Mouse (Mus musculus) lung, postnatal 36 days (tissue): Measurements from ENCODE around the gene Dync1li1.
"Not testable (repeated sequence)": the region's sequence is repeated elsewhere in the genome, so short reads cannot be mapped to it uniquely, and the experiment has no call there.

Source experiments
- DNase-seq: peaks from one replicate; pipeline ENCODE4 v3.0.0; 2022; ENCODE audit warnings: mixed read lengths

The Dync1li1 gene

DNA sequence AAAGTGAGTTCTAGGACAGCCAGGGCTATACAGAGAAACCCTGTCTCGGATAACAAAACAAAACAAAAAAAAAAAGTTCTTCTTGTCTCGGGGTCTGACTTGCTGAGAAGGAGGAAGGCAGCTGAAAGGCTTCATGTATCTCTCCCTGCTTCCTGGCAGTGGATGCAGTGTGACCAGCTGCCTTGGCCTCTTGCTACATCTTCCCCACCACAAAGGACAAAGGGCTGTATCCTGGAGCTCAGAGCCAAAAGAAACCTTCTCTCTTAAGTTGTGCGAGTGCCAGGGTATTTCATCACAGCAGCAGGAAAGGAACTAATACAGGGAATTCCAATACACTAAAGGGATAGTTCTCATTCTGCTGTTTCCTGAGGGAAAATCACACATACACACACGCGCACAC is 10.0 kb upstream of the Dync1li1 start:
- no peak for DNase-seq

- DNase-seq, result no peak
These were observed 8.6 kb upstream of the Dync1li1 start for GRCm38 (mm10) chr9:114679944-114680343.

GRCm38 (mm10) chr9:114680531-114680930 is 8.1 kb upstream of the Dync1li1 start:
- no peak for DNase-seq

- DNase-seq, result no peak
These were observed 6.4 kb upstream of the Dync1li1 start for GRCm38 (mm10) chr9:114682193-114682592.

DNA sequence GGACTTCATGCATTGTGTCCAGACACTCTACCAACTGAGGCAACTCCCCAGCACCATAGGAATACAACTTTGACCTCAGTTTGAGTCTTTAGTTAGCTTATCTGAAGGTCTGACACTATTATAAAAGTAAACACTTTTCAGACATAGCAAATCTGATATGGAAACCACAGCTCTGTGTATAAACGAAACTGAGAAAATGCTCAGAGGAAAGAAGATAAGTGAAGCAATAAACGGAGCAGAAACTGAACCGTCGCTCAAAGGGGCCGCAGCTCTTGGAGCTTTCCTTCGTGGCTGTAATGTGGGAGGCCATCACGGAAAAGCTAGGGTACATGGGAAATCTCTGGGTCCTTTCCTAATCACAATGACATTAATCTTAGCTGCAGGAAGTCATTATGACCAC is 2.3 kb upstream of the Dync1li1 start:
- no peak for DNase-seq

GRCm38 (mm10) chr9:114687639-114688038 is 951 bp upstream of the Dync1li1 start:
- no peak for DNase-seq

- DNase-seq, result peak; percentile 37
These were observed 390 bp downstream of the Dync1li1 start for GRCm38 (mm10) chr9:114688953-114689407.

GRCm38 (mm10) chr9:114690119-114690601 is 1.6 kb downstream of the Dync1li1 start:
- peak; percentile 58 for DNase-seq

DNA sequence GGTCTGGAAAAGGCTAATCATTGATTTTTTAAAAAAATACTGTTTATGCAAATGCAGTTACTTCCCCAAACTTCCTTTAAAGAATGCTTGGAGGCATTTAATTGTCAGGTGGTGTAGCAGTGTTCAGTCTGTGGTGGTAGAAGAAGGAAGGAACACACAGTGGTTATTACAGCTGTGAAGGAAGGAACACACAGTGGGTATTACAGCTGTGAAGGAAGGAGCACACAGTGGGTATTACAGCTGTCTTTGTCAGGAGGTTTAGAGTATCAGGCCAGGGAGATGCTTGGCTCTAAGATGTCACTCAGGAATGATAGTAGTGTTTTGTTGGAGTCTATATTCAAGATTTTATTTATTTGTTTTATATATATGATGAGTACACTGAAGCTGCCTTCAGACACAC is 2.5 kb downstream of the Dync1li1 start:
- no peak for DNase-seq

DNA sequence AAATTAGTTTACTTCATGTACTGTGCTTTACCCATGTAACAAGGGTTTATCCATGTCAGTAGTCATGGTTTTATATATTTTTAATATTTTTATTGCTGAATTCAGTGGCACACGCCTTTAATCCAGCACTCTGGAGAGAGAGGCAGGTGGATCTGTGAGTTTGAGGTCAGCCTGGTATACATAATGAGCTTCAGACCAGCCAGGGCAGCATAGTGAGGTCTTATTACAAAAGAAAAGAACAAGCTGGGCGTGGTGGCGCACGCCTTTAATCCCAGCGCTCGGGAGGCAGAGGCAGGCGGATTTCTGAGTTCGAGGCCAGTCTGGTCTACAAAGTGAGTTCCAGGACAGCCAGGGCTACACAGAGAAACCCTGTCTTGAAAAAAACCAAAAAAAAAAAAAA is 7.1 kb downstream of the Dync1li1 start:
- DNase-seq, result not testable (repeated sequence)

DNA sequence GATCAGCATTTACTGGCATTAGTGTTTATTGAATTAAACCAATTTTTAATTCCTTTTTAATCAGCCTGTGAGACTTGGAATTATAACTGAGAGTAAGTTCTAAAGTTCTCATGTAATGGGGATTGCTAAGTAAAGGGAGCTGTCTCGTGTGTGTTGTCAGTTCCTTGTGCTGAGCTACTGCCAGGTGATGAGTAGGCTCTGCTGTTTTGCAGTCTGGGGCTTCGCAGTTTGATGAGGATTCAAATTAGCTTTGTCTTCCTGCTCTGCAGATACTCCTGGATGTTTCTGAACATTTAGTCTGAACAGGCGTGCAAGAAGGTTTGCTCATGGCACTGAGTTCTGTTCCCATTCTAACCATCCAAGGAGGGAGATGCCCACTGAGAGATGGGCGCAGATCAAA is 8.5 kb downstream of the Dync1li1 start:
- no peak for DNase-seq

DNA sequence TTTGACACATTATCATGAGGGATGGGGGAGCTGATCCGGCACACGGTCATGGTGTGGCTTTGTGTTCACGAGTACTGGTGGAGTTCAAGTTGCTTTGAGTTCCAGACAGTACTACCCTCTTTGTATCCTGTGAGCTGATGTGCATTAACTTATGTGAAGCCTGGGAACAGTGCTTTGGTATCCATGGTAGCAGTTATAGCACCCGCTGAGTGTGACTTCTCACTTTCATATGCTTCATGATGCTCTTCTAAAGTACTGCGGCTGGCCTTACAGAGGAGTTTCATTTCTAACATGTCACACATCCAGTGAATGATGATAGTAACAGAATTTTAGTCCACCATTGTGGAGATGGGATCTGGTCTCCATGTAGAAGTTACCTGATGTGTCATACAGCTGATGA is 9.3 kb downstream of the Dync1li1 start:
- DNase-seq, result no peak

DNA sequence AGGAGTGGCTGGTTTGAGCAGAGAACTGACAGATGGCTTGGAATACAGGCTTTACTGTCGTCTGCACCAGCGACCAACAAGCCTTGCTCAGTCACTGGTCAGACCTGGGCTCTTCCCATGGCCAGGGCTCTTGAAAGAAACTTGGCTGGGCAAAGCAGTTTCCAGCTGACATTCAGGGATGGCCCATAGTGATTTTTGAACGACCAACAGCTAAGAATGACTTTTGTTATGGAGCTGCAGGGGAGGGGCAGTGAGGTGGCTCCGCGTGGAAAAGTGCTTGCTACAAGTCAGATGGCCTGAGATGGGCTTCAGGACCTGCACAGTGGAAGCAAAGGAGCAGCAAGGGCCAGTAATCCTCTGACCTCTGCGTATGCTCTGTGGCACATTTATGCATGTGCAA is 10.7 kb downstream of the Dync1li1 start:
- DNase-seq, result no peak

GRCm38 (mm10) chr9:114699882-114700665 is 11.5 kb downstream of the Dync1li1 start:
- DNase-seq, result no peak

GRCm38 (mm10) chr9:114701031-114701430 is 12.4 kb downstream of the Dync1li1 start:
- no peak for DNase-seq

- no peak for DNase-seq
These were observed 13.3 kb downstream of the Dync1li1 start for GRCm38 (mm10) chr9:114701921-114702320.

- DNase-seq, result no peak
These were observed 19.2 kb downstream of the Dync1li1 start for GRCm38 (mm10) chr9:114707805-114708204.

DNA sequence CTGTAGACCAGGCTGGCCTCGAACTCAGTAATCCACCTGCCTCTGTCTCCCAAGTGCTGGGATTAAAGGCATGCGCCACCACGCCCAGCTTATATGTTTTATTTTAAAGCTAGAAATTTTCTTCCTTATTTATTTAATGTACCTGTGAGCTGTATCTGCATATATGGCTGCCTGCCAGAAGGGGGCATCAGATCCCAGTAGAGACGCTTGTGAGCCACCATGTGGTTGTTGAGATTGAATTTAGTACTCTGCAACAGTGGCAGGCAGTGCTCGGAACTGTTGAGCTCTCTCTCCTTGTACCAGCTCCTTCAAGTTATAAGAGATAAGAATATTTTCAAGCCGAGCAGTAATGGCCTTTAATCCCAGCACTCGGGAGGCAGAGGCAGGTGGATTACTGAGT is 21.8 kb downstream of the Dync1li1 start:
- peak; percentile 51 for DNase-seq

DNA sequence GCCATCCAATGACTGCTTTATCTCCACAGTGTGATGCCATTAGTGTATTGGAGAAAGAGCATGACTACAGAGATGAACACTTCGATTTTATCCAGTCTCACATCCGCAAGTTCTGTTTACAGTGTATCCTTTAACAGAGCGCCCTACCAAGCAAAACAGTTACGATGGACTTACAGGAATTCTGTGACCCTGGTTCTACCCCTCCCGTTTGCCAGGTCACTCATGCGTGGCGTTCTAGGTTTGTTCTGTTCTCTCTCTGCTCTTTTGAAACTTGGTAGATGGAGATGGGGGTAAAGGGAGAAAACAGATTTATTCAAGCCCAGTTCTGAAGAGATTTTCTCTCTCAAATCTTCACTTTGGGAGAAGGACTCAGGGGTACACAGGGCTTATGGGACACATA is 24.9 kb downstream of the Dync1li1 start:
- DNase-seq, result no peak

DNA sequence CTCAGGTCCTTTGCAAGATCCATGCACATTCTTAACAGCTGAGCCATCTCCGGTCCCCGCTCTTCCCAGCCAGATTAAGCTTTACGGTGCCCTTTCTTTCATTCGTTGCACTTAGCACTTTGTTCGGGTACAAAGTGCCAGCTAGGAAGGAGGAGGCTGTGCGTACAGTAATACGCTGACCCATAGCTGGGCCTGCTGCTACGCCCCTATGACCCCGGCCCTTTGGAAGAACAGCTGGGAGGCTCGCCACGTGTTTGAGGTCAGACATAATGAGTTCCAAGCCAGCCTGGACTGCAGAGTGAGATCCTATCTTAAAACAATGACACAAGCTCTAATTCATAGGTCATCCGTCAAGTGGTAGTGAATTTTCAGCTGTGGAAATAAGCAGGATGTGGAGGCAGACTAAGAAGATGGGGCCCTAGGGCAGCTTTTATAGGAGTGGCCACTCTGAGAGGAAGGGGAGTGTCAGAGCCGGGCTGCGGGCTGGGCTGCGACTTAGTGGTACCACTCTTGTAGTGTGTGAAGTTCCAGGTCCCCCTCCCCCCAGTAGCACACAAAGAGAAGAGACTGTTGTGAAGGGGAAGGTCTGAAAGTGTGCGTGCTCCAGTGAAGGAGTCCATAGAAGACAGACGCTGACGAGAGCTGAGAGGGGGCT is 28.2 kb downstream of the Dync1li1 start:
- no peak for DNase-seq

GRCm38 (mm10) chr9:114727315-114727714 is 38.7 kb downstream of the Dync1li1 start:
- DNase-seq, result peak; percentile 76

DNA sequence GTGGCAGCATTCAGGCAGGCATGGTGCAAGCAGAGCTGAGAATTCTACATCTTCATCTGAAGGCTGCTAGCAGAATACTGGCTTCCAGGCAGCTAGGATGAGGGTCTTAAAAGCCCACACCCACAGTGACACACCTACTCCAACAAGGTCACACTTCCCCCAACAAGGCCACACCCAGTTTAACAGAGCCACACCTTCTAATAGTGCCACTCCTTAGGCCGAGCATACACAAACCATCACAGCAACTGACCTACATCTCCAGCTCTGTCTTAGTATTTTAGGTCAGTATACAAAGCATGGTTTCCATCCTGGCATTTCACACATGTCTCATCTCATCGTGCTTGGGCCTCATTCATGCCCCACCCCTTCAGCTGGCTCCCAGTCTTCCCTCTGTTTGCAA is 39.8 kb downstream of the Dync1li1 start:
- not testable (repeated sequence) for DNase-seq

DNA sequence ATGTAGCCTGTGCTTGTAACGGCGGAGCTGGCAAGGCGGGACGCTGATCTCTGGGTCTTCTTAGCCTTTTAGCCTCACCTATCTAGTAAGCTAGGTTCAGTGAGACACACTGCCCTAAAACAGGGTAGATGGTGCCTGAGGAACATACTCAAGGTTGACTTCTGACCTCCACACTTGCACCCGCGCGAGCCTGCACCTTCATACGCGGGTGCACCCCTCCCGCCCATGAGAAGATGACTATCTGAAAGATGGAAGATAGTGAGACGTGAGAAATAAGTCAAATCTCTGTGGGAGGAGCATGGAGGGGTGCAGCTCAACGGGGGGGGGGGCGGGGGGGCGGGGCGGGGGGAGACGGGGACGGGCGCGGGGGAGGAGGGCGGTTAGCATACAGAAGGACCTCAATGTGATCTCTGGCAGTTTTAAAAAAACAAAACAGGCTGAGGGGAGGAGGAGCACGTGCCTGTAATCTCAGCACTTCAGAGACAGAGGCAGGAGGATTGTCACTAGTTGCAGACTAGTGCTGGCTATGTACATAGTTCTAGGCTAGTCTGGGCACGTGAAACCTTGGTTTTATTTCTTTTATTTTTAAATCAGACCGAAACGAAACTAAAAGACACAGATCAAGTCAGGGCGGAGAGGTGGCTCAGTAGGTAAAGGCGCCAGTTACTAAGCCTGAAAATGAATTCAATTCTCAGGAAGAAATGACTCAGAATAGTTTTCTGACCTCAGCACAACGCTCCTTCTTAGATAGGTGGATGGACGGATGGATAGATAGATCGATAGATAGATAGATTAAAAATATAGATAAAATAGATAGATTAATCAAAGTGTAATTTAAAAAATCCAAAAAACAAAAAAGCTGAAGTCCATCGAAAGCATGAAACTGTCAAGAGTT is 41.6 kb downstream of the Dync1li1 start:
- DNase-seq, result peak; percentile 36
